13 mouse cellular contexts compared by ENCODE assay signal in the genomic region with DNA sequence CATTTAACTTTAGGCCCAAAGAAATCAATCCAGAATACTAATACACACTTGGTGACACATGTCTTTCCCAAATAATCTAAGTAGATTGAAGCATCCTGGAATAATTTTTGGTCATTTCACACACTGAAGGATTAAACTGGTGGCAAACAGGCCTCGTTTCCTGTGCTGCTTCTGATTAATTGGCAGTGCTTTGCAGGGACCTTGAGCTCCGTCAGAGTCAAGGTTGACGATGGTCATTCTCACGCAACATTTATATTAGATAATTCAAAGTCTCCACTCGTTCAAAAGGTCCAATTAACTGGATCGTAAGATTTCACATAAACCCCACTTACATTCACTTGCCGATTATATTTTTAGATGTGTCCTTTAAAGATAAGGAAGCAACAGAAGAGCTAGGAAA.
"Had no signal": no experiment of that assay in that cellular context is flagged by ENCODE, and none has a peak within 500 bp of the region (broad histone marks: within the 10 kb centered on the region; RNA-seq: fewer than 3 reads in every experiment).

No protein-coding gene starts in this region.

- DNase-seq: heart, postnatal 10 days; heart, postnatal 14 days; heart, postnatal 36 days; heart, postnatal 4 days; kidney, adult 11 months; kidney, adult 18-20 months; kidney, adult 8-10 months; kidney, postnatal 10 days; kidney, postnatal 14 days; kidney, postnatal 25 days; kidney, postnatal 4 days; layer of hippocampus, adult 9-11 months; layer of hippocampus, postnatal 36 days had no signal
